Mouse (Mus musculus): ENCODE measurements around the gene Cdc42ep1.

- TF ChIP-seq POLR2A (IDR thresholded peaks at IDR 0.05; ENCODE audit: borderline replicate concordance, low read depth, low read length) (no peak), CTCF (IDR thresholded peaks at IDR 0.05; ENCODE audit: low read depth, low read length) (no peak)
Observed at GRCm38 (mm10) chr15:78802776-78803391, 39.5 kb upstream of the Cdc42ep1 start, which contains the start of gene Card10.
